Mouse (Mus musculus) spleen, adult 2 months (tissue): Measurements from ENCODE around the gene Sprr2a2.
"Not testable (repeated sequence)": the region's sequence is repeated elsewhere in the genome, so short reads cannot be mapped to it uniquely, and the experiment has no call there.

Source experiments
- CTCF ChIP-seq: fragments of 200-500 bp; IDR thresholded peaks from 2 replicates; pipeline ENCODE4 v1.5.1; 2011; ENCODE audit warnings: mild to moderate bottlenecking, inconsistent platforms; ENCODE audit not compliant: insufficient read depth, insufficient read length, insufficient replicate concordance; ENCODE audit errors: extremely low read depth
- POLR2A ChIP-seq: fragments of 200-500 bp; IDR thresholded peaks from 2 replicates; pipeline ENCODE4 v1.6.1; 2011; ENCODE audit warnings: low read depth, low read length, inconsistent platforms

- not testable (repeated sequence) for TF ChIP-seq CTCF, POLR2A
These were observed 29.1 kb downstream of the Sprr2a2 start for GRCm38 (mm10) chr3:92244833-92245232.
